14 mouse cellular contexts compared by ENCODE assay signal in genomic region chr13:59886572-59886971, GRCm38 (mm10).
A peak's percentile ranks its signal among the peaks of the same experiment; 100 is the strongest.
DNase-seq lines count a peak whose midpoint lies in the region; ATAC-seq and TF ChIP-seq lines count a peak whose summit lies in the region.
"Had no signal": no experiment of that assay in that cellular context is flagged by ENCODE, and none has a peak within 500 bp of the region (broad histone marks: within the 10 kb centered on the region; RNA-seq: fewer than 3 reads in every experiment).

No protein-coding gene starts in this region.

- WGBS in embryonic facial prominence, embryonic 13.5 days, result 60% methylated on average over 3 of the region's 3 CpGs
- 57% methylated on average over 3 of the region's 3 CpGs for WGBS in embryonic facial prominence, embryonic 10.5 days
- WGBS in liver, adult 2 months, result 59% methylated on average over 3 of the region's 3 CpGs
- WGBS in liver, embryonic 11.5 days, result 58% methylated on average over 3 of the region's 3 CpGs

- no peaks in the 10 kb centered on the region for H3K79me2 ChIP-seq in liver, adult 2 months (ENCODE audit: control insufficient read depth, insufficient read depth, low read length)

- ATAC-seq in embryonic facial prominence, embryonic 13.5 days (ENCODE audit: insufficient number of reproducible peaks, insufficient read depth, low FRiP score, low TSS enrichment, low read depth), result no peak
- no peak for ATAC-seq in liver, embryonic 11.5 days (replicated peaks; ENCODE audit: low FRiP score)
- ATAC-seq in Patski, result no peak
- ATAC-seq: activated CD4-positive, CD25-positive, alpha-beta regulatory T cell, adult 4 months had no signal

- no peak overlapping the region for H3K9ac ChIP-seq in embryonic facial prominence, embryonic 13.5 days
- no peak overlapping the region for H3K9ac ChIP-seq in liver, adult 2 months (ENCODE audit: low read depth, low read length)
- H3K9ac ChIP-seq in liver, embryonic 11.5 days (ENCODE audit: low read depth, low read length), result no peak overlapping the region

- peaks cover 27% of the 10 kb centered on the region for H3K4me1 ChIP-seq in embryonic facial prominence, embryonic 13.5 days
- H3K4me1 ChIP-seq in embryonic facial prominence, embryonic 10.5 days, result peaks cover 38% of the 10 kb centered on the region
- H3K4me1 ChIP-seq in liver, adult 2 months (ENCODE audit: control insufficient read depth, insufficient read depth, low read length), result no peaks in the 10 kb centered on the region
- peaks cover 20% of the 10 kb centered on the region for H3K4me1 ChIP-seq in liver, embryonic 11.5 days (replicated peaks; ENCODE audit: control insufficient read depth, insufficient read depth, low read length)

- H3K4me2 ChIP-seq in embryonic facial prominence, embryonic 13.5 days, result no peak overlapping the region
- H3K4me2 ChIP-seq in liver, embryonic 11.5 days, result no peak overlapping the region

- 0 out of 2 replicates have a peak, but pooled peaks cover 6% of the 10 kb centered on the region for H3K9me3 ChIP-seq in embryonic facial prominence, embryonic 13.5 days
- H3K9me3 ChIP-seq in embryonic facial prominence, embryonic 10.5 days, result peaks cover 11% of the 10 kb centered on the region
- H3K9me3 ChIP-seq in liver, embryonic 11.5 days (ENCODE audit: control insufficient read depth, low read length), result peaks cover 4% of the 10 kb centered on the region

- no peak for DNase-seq in embryonic facial prominence, embryonic 10.5 days (ENCODE audit: low spot score)
- no peak for DNase-seq in liver, adult 2 months (ENCODE audit: extremely low read depth, low read depth, low spot score)
- no peak for DNase-seq in liver, embryonic 11.5 days (ENCODE audit: low spot score)
- no peak for DNase-seq in Patski (ENCODE audit: low read depth, low spot score)
- peak; percentile 3 for DNase-seq in naive thymus-derived CD4-positive, alpha-beta T cell, adult 2 months (ENCODE audit: low read depth)
- no peak for DNase-seq in adrenal gland, postnatal 4 days (ENCODE audit: low spot score in 2 of 2)
- DNase-seq in kidney, postnatal 4 days, result no peak
- DNase-seq: cerebellum, postnatal 25 days; heart, adult 18-20 months; heart, postnatal 36 days; kidney, adult 11 months; thymus, adult 2 months had no signal

- peak overlapping the region; percentile 69; the same call in 1 of the 2 replicates for H3K27ac ChIP-seq in embryonic facial prominence, embryonic 13.5 days
- no peak overlapping the region for H3K27ac ChIP-seq in embryonic facial prominence, embryonic 10.5 days (replicated peaks)
- H3K27ac ChIP-seq in liver, adult 2 months (replicated peaks; ENCODE audit: insufficient read depth, low read depth, low read length), result no peak overlapping the region
- H3K27ac ChIP-seq in liver, embryonic 11.5 days (ENCODE audit: low read depth, low read length), result no peak overlapping the region

- in situ Hi-C loops in Patski (cut with MboI; ENCODE audit: low pct_unique_long_range_greater_than_20kb), result loop anchor here (10.0 kb wide), 1 partner anchor 408 kb away; no protein-coding TSS in a partner anchor

- CTCF ChIA-PET in Patski (lab: Charles Lee), result interaction anchor here (0.8 to 1.5 kb wide), 2 partner anchors 583 to 860 kb away, joined by 3 to 4 read pairs; no protein-coding TSS in a partner anchor

- peak; percentile 32; the same call in 1 of the 2 replicates for TF ChIP-seq CTCF in liver, adult 2 months (IDR thresholded peaks at IDR 0.05; ENCODE audit: low read depth, low read length)
- peak; percentile 42 for TF ChIP-seq CTCF in Patski (IDR thresholded peaks at IDR 0.05)

- TF ChIP-seq POLR2A in liver, adult 2 months (IDR thresholded peaks at IDR 0.05; ENCODE audit: extremely low read depth, insufficient read depth, low read length), result no peak

- POLR2A ChIA-PET in Patski (lab: Charles Lee), result interaction anchor here (2.0 kb wide), 1 partner anchor 289 kb away, joined by 8 read pairs; no protein-coding TSS in a partner anchor

- no peaks in the 10 kb centered on the region for H3K36me3 ChIP-seq in embryonic facial prominence, embryonic 13.5 days
- no peaks in the 10 kb centered on the region for H3K36me3 ChIP-seq in embryonic facial prominence, embryonic 10.5 days (replicated peaks)
- H3K36me3 ChIP-seq in liver, adult 2 months (ENCODE audit: control insufficient read depth, insufficient read depth, low read length), result no peaks in the 10 kb centered on the region
- H3K36me3 ChIP-seq in liver, embryonic 11.5 days (ENCODE audit: control insufficient read depth, insufficient read depth, low read length), result no peaks in the 10 kb centered on the region

- no peaks in the 10 kb centered on the region for H3K27me3 ChIP-seq in embryonic facial prominence, embryonic 13.5 days
- H3K27me3 ChIP-seq in embryonic facial prominence, embryonic 10.5 days (replicated peaks; ENCODE audit: low read depth, poor library complexity, severe bottlenecking), result peaks cover 6% of the 10 kb centered on the region; the same call in 1 of the 2 replicates
- H3K27me3 ChIP-seq in liver, adult 2 months (ENCODE audit: control insufficient read depth, insufficient read depth, low read length), result no peaks in the 10 kb centered on the region
- H3K27me3 ChIP-seq in liver, embryonic 11.5 days (replicated peaks; ENCODE audit: control insufficient read depth, insufficient read depth, low read length), result no peaks in the 10 kb centered on the region
- no peaks in the 10 kb centered on the region for H3K27me3 ChIP-seq in Patski

- no peak overlapping the region for H3K4me3 ChIP-seq in embryonic facial prominence, embryonic 13.5 days
- H3K4me3 ChIP-seq in embryonic facial prominence, embryonic 10.5 days, result no peak overlapping the region
- H3K4me3 ChIP-seq in liver, adult 2 months (ENCODE audit: insufficient read depth, low read depth, low read length), result no peak overlapping the region
- H3K4me3 ChIP-seq in liver, embryonic 11.5 days (ENCODE audit: low read depth, low read length), result no peak overlapping the region
